Mouse (Mus musculus): ENCODE results near the gene Rere. TPM values are rescaled to one million over a fixed set of nuclear protein-coding genes. Genes with fewer than 3 reads are reported as not detected.
"Not testable (repeated sequence)": the region's sequence is repeated elsewhere in the genome, so short reads cannot be mapped to it uniquely, and the experiment has no call there.

Gene Rere
- polyA plus RNA-seq, 1 experiment from 2014 or later = 24.5 TPM

DNA sequence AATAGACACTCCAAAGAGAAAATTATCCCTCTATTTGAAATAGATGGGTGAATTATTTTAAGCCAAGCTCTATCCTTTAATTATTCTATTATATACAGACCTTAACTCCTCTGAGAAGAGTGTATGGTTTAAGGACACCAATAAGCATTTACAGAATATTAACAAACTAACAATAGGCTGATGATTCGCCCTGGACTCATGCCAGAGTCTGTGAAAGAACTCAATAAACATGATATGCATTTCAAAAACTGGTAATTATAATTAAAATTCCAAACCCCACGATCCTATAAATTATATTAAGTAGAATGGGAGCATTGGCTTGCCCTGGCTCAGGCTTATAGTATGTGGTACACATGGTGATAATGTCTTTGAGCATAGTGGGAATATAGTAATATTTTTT lies 1.4 kb upstream of the Rere start:
- peaks cover 30% of the 10 kb centered on the region for H3K4me1 ChIP-seq
- H3K27me3 ChIP-seq (ENCODE audit: low read depth, poor library complexity, severe bottlenecking) = no peaks in the 10 kb centered on the region
- no peaks in the 10 kb centered on the region for H3K36me3 ChIP-seq
- H3K9me3 ChIP-seq (replicated peaks) = no peaks in the 10 kb centered on the region
- H3K4me3 ChIP-seq = no peak overlapping the region
- H3K27ac ChIP-seq (replicated peaks) = peak overlapping the region; percentile 98; the same call in 1 of the 2 replicates
- no peak for DNase-seq (ENCODE audit: low spot score)
- WGBS = 77% methylated on average over 2 of the region's 2 CpGs

DNA sequence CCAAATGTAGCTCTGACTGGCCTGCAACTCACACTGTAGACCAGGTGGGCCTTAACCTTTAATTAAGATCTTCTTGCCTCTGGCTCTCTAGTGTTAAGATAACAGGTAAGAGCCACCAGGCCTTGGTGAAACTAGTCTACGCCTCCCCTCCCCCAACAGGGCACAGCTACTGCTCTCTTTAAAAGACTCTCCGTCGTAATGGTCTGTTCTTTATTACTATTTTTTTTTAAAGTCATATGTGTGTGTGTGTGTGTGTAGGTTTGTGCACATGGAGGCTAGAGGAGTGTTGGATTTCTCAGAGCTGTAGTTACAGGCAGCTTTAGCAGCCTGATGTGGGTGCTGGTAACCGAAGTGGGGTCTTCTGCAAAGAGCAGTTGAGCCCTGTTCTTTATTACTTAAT lies 987 bp upstream of the Rere start:
- Histone ChIP-seq H3K27me3 (ENCODE audit: low read depth, poor library complexity, severe bottlenecking) (no peaks in the 10 kb centered on the region), H3K4me1 (peaks cover 30% of the 10 kb centered on the region), H3K27ac (replicated peaks) (peak overlapping the region; percentile 98), H3K9me3 (replicated peaks) (no peaks in the 10 kb centered on the region), H3K4me3 (peak overlapping the region; percentile 97), H3K36me3 (no peaks in the 10 kb centered on the region)
- 51% methylated on average over 4 of the region's 4 CpGs for WGBS
- no peak for DNase-seq (ENCODE audit: low spot score)

GRCm38 (mm10) chr4:150281891-150282630 lies 615 bp downstream of the Rere start:
- Histone ChIP-seq H3K36me3 (no peaks in the 10 kb centered on the region), H3K4me3 (peak overlapping the region; percentile 97), H3K9me3 (replicated peaks) (no peaks in the 10 kb centered on the region), H3K4me1 (peaks cover 30% of the 10 kb centered on the region), H3K27me3 (ENCODE audit: low read depth, poor library complexity, severe bottlenecking) (no peaks in the 10 kb centered on the region), H3K27ac (replicated peaks) (peak overlapping the region; percentile 98)
- DNase-seq (ENCODE audit: low spot score) = peak; percentile 71
- WGBS = under 1% methylated on average over 49 of the region's 50 CpGs

GRCm38 (mm10) chr4:150282631-150283334 lies 1.3 kb downstream of the Rere start:
- WGBS = 6% methylated on average over 5 of the region's 5 CpGs
- DNase-seq (ENCODE audit: low spot score) = no peak
- peak overlapping the region; percentile 98 for H3K27ac ChIP-seq (replicated peaks)

DNA sequence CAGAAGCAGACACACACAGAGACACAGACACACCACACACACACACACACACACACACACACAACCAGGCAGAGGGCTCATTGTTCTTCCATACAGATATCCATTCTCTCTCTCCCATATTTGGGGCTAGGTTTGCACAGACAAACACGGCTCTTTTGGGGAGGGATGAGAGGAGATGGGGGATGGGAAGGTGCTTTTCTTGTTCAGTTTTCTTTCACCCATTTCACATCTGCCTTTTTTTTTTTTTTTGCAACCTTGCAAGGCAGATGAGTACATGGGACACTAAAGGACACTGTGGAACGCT lies 1.8 kb downstream of the Rere start:
- peak; percentile 44 for DNase-seq (ENCODE audit: low spot score)

More at GRCm38 (mm10) chr4:150282631-150283334, 1.3 kb downstream of the Rere start:
- H3K4me3 ChIP-seq = peak overlapping the region; percentile 97
- H3K36me3 ChIP-seq = no peaks in the 10 kb centered on the region
- H3K27me3 ChIP-seq (ENCODE audit: low read depth, poor library complexity, severe bottlenecking) = no peaks in the 10 kb centered on the region
- no peaks in the 10 kb centered on the region for H3K9me3 ChIP-seq (replicated peaks)
- peaks cover 30% of the 10 kb centered on the region for H3K4me1 ChIP-seq

GRCm38 (mm10) chr4:150283993-150284392 lies 2.5 kb downstream of the Rere start:
- Histone ChIP-seq H3K4me1 (peaks cover 30% of the 10 kb centered on the region), H3K9me3 (replicated peaks) (no peaks in the 10 kb centered on the region), H3K36me3 (no peaks in the 10 kb centered on the region), H3K27ac (replicated peaks) (peak overlapping the region; percentile 98), H3K27me3 (ENCODE audit: low read depth, poor library complexity, severe bottlenecking) (no peaks in the 10 kb centered on the region), H3K4me3 (peak overlapping the region; percentile 97)
- WGBS = 7% methylated on average over 6 of the region's 6 CpGs
- peak; percentile 25 for DNase-seq (ENCODE audit: low spot score)

More for the DNA sequence above, 1.8 kb downstream of the Rere start:
- H3K4me3 ChIP-seq = peak overlapping the region; percentile 97
- no peaks in the 10 kb centered on the region for H3K36me3 ChIP-seq
- 6% methylated on average over 2 of the region's 2 CpGs for WGBS
- H3K27ac ChIP-seq (replicated peaks) = peak overlapping the region; percentile 98
- peaks cover 30% of the 10 kb centered on the region for H3K4me1 ChIP-seq
- no peaks in the 10 kb centered on the region for H3K9me3 ChIP-seq (replicated peaks)
- H3K27me3 ChIP-seq (ENCODE audit: low read depth, poor library complexity, severe bottlenecking) = no peaks in the 10 kb centered on the region

DNA sequence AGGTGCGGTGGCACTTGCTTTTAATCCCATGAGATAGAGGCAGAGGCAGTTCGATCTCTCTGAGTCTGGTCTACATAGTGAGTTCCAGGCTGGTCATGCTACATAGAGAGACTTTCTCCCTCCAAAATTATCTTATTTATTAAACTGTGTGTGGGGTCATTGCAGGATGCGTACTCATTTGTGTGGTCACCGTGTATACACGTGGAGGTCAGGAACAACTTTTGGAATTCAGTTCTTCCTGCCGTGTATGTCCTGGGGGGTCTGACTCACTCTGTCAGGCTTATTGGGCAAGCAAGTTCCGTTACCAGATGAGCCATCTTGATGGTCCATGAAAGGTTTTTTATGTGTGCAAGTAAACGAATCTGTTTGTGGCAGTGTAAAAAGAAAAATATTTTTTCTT lies 5.5 kb downstream of the Rere start:
- Histone ChIP-seq H3K4me3 (no peak overlapping the region), H3K4me1 (peaks cover 24% of the 10 kb centered on the region), H3K36me3 (peaks cover 25% of the 10 kb centered on the region), H3K9me3 (replicated peaks) (peaks cover 14% of the 10 kb centered on the region), H3K27me3 (ENCODE audit: low read depth, poor library complexity, severe bottlenecking) (no peaks in the 10 kb centered on the region), H3K27ac (replicated peaks) (no peak overlapping the region)
- WGBS = 95% methylated on average over 8 of the region's 8 CpGs
- no peak for DNase-seq (ENCODE audit: low spot score)

GRCm38 (mm10) chr4:150287463-150287862 lies 6.0 kb downstream of the Rere start:
- WGBS = 66% methylated on average over 1 of the region's 1 CpGs
- not testable (repeated sequence) for DNase-seq (ENCODE audit: low spot score); H3K27ac ChIP-seq (replicated peaks); H3K4me3 ChIP-seq; H3K27me3 ChIP-seq (ENCODE audit: low read depth, poor library complexity, severe bottlenecking)
- H3K36me3 ChIP-seq = peaks cover 28% of the 10 kb centered on the region
- H3K9me3 ChIP-seq (replicated peaks) = peaks cover 14% of the 10 kb centered on the region
- H3K4me1 ChIP-seq = peaks cover 20% of the 10 kb centered on the region

GRCm38 (mm10) chr4:150291900-150292299 lies 10.5 kb downstream of the Rere start:
- Histone ChIP-seq H3K36me3 (peaks cover 45% of the 10 kb centered on the region), H3K27me3 (ENCODE audit: low read depth, poor library complexity, severe bottlenecking) (no peaks in the 10 kb centered on the region), H3K4me1 (no peaks in the 10 kb centered on the region), H3K9me3 (replicated peaks) (peaks cover 14% of the 10 kb centered on the region), H3K27ac (replicated peaks) (no peak overlapping the region), H3K4me3 (no peak overlapping the region)
- WGBS = 97% methylated on average over 3 of the region's 3 CpGs
- DNase-seq (ENCODE audit: low spot score) = no peak

DNA sequence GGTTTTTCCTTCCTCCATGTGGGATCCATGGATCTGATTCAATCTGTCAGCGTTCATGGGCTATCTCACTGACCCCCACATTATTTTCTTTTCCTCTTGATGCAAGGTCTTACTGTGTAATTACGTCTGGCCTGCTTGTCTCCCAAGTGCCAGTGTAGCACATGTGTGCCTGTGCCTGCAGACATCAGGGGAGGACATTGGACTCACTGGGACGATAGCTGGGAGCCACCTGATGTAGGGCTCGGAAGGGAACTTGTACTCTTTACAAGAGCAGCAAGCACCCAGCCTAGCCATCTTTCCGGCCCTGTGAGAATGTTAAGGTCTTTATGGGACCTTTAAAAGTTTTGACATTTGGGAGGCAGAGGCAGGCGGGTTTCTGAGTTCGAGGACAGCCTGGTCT lies 13.4 kb downstream of the Rere start:
- H3K4me1 ChIP-seq = no peaks in the 10 kb centered on the region
- H3K27ac ChIP-seq (replicated peaks) = no peak overlapping the region
- H3K27me3 ChIP-seq (ENCODE audit: low read depth, poor library complexity, severe bottlenecking) = no peaks in the 10 kb centered on the region
- peaks cover 14% of the 10 kb centered on the region for H3K9me3 ChIP-seq (replicated peaks)
- no peak overlapping the region for H3K4me3 ChIP-seq
- WGBS = 94% methylated on average over 7 of the region's 7 CpGs
- no peak for DNase-seq (ENCODE audit: low spot score)
- H3K36me3 ChIP-seq = peaks cover 42% of the 10 kb centered on the region

- no peak overlapping the region for H3K27ac ChIP-seq (replicated peaks)
- H3K4me1 ChIP-seq = no peaks in the 10 kb centered on the region
- peaks cover 31% of the 10 kb centered on the region for H3K36me3 ChIP-seq
- no peaks in the 10 kb centered on the region for H3K27me3 ChIP-seq (ENCODE audit: low read depth, poor library complexity, severe bottlenecking)
- DNase-seq (ENCODE audit: low spot score) = no peak
- WGBS = 94% methylated on average over 7 of the region's 7 CpGs
- no peak overlapping the region for H3K4me3 ChIP-seq
- H3K9me3 ChIP-seq (replicated peaks) = peaks cover 9% of the 10 kb centered on the region
Observed at GRCm38 (mm10) chr4:150295966-150296365, 14.5 kb downstream of the Rere start.

- no peaks in the 10 kb centered on the region for H3K9me3 ChIP-seq (replicated peaks)
- H3K27ac ChIP-seq (replicated peaks) = no peak overlapping the region
- no peaks in the 10 kb centered on the region for H3K27me3 ChIP-seq (ENCODE audit: low read depth, poor library complexity, severe bottlenecking)
- no peaks in the 10 kb centered on the region; the same call in 1 of the 2 replicates for H3K36me3 ChIP-seq
- peaks cover 3% of the 10 kb centered on the region; the same call in 1 of the 2 replicates for H3K4me1 ChIP-seq
- WGBS = 93% methylated on average over 8 of the region's 8 CpGs
- H3K4me3 ChIP-seq = no peak overlapping the region
- no peak for DNase-seq (ENCODE audit: low spot score)
Observed at GRCm38 (mm10) chr4:150302726-150303125, 21.3 kb downstream of the Rere start.

- H3K9me3 ChIP-seq (replicated peaks) = no peaks in the 10 kb centered on the region
- H3K4me3 ChIP-seq = no peak overlapping the region
- peaks cover 13% of the 10 kb centered on the region; the same call in 1 of the 2 replicates for H3K4me1 ChIP-seq
- DNase-seq (ENCODE audit: low spot score) = no peak
- 77% methylated on average over 2 of the region's 2 CpGs for WGBS
- H3K27me3 ChIP-seq (ENCODE audit: low read depth, poor library complexity, severe bottlenecking) = no peaks in the 10 kb centered on the region
- H3K27ac ChIP-seq (replicated peaks) = no peak overlapping the region
- H3K36me3 ChIP-seq = no peaks in the 10 kb centered on the region; the same call in 1 of the 2 replicates
Observed at GRCm38 (mm10) chr4:150306701-150307100, 25.3 kb downstream of the Rere start.

Data from midbrain, embryonic 10.5 days (tissue).